In genomic region chr12:111760306-111760908, GRCm38 (mm10) we compare ENCODE assay signal across 8 mouse cellular contexts. TPM values are rescaled to one million over a fixed set of nuclear protein-coding genes. Genes with fewer than 3 reads are reported as not detected.
DNase-seq lines count a peak whose midpoint lies in the region; ATAC-seq and TF ChIP-seq lines count a peak whose summit lies in the region.

No protein-coding gene starts in this region.

- no peaks in the 10 kb centered on the region for H3K27me3 ChIP-seq in cerebellum, adult 2 months (ENCODE audit: control insufficient read depth, insufficient read depth, low read length)
- H3K27me3 ChIP-seq in forebrain, postnatal 0 days (ENCODE audit: insufficient read depth, low read length) = no peaks in the 10 kb centered on the region
- H3K27me3 ChIP-seq in liver, embryonic 14.5 days (ENCODE audit: control insufficient read depth, insufficient read depth, low read length) = no peaks in the 10 kb centered on the region

- H3K4me2 ChIP-seq in forebrain, postnatal 0 days (ENCODE audit: low read depth) = peak overlapping the region; percentile 98
- H3K4me2 ChIP-seq in liver, embryonic 14.5 days (ENCODE audit: low read depth) = peak overlapping the region; percentile 99

- H3K9me3 ChIP-seq in forebrain, postnatal 0 days (ENCODE audit: low read length) = no peaks in the 10 kb centered on the region
- H3K9me3 ChIP-seq in liver, embryonic 14.5 days (ENCODE audit: control insufficient read depth, low read length) = no peaks in the 10 kb centered on the region

- no peak for TF ChIP-seq CTCF in cerebellum, adult 2 months (IDR thresholded peaks at IDR 0.05; ENCODE audit: borderline replicate concordance, insufficient read depth, low read depth, low read length)
- TF ChIP-seq CTCF in forebrain, postnatal 0 days (IDR thresholded peaks at IDR 0.05; ENCODE audit: low read depth) = no peak
- TF ChIP-seq CTCF in liver, embryonic 14.5 days (IDR thresholded peaks at IDR 0.05; ENCODE audit: low read depth) = no peak

- no peak for TF ChIP-seq EP300 in liver, embryonic 14.5 days (IDR thresholded peaks at IDR 0.05; ENCODE audit: low read depth)

- DNase-seq in cerebellum, adult 2 months = no peak
- no peak for DNase-seq in cerebellum, postnatal 14 days
- DNase-seq in 3T3-L1 (ENCODE audit: low read depth, low spot score) = peak; percentile 54
- no peak for DNase-seq in forebrain, postnatal 0 days
- no peak for DNase-seq in liver, embryonic 14.5 days (ENCODE audit: low read depth in 3 of 3, low spot score in 3 of 3)
- no peak for DNase-seq in spleen, postnatal 14 days (ENCODE audit: low spot score in 2 of 2)
- DNase-seq in c-Kit-positive CD71-positive TER-119-positive erythroid progenitor cells, embryonic 14.5 days (ENCODE audit: low spot score) = no peak
- no peak for DNase-seq in kidney, postnatal 25 days

- no peak overlapping the region for H3K27ac ChIP-seq in cerebellum, adult 2 months (ENCODE audit: insufficient read depth, low read length)
- peak overlapping the region; percentile 95; the same call in 1 of the 2 replicates for H3K27ac ChIP-seq in forebrain, postnatal 0 days (ENCODE audit: low read depth, low read length)
- H3K27ac ChIP-seq in liver, embryonic 14.5 days = no peak overlapping the region

- peak overlapping the region; percentile 84 for H3K4me3 ChIP-seq in cerebellum, adult 2 months (replicated peaks; ENCODE audit: insufficient read depth, low read depth, low read length)
- H3K4me3 ChIP-seq in forebrain, postnatal 0 days (ENCODE audit: low read depth, low read length) = peak overlapping the region; percentile 96
- no peak overlapping the region for H3K4me3 ChIP-seq in liver, embryonic 14.5 days (ENCODE audit: insufficient read depth in 1 of 2, low read depth in 2 of 2, low read length in 2 of 2)

- WGBS in cerebellum, adult 2 months = 42% methylated on average over 7 of the region's 7 CpGs
- WGBS in forebrain, postnatal 0 days = 64% methylated on average over 7 of the region's 7 CpGs
- WGBS in liver, embryonic 14.5 days (ENCODE audit: insufficient replicate concordance) = 77% methylated on average over 7 of the region's 7 CpGs

- H3K4me1 ChIP-seq in cerebellum, adult 2 months (ENCODE audit: control insufficient read depth, insufficient read depth, low read length) = peaks cover 43% of the 10 kb centered on the region
- peaks cover 18% of the 10 kb centered on the region for H3K4me1 ChIP-seq in forebrain, postnatal 0 days (ENCODE audit: insufficient read depth)
- peaks cover 10 to 17% of the 10 kb centered on the region in 2 experiments for H3K4me1 ChIP-seq in liver, embryonic 14.5 days (replicated peaks; ENCODE audit: control insufficient read depth in 2 of 2, insufficient read depth in 2 of 2, low read length in 1 of 2)

- peak overlapping the region; percentile 99 for H3K9ac ChIP-seq in forebrain, postnatal 0 days
- no peak overlapping the region; the same call in 1 of the 2 replicates for H3K9ac ChIP-seq in liver, embryonic 14.5 days (replicated peaks)

- TF ChIP-seq POLR2A in cerebellum, adult 2 months (IDR thresholded peaks at IDR 0.05; ENCODE audit: borderline replicate concordance, insufficient read depth, low read length) = no peak

- no peak for ATAC-seq in forebrain, postnatal 0 days
- no peak for ATAC-seq in liver, embryonic 14.5 days (ENCODE audit: insufficient read depth)

- H3K36me3 ChIP-seq in forebrain, postnatal 0 days (ENCODE audit: insufficient read depth) = peaks cover 11% of the 10 kb centered on the region; the same call in 1 of the 2 replicates
- no peaks in the 10 kb centered on the region for H3K36me3 ChIP-seq in liver, embryonic 14.5 days (replicated peaks; ENCODE audit: control insufficient read depth, insufficient read depth, low read depth)

RNA-seq across cellular contexts. Expression of gene Klc1, which starts 1.8 kb away (rescaled TPM):
- polyA plus RNA-seq in cerebellum, adult 2 months (2012; rRNA removed) = 874 and 889 TPM in 2 replicates
- 596 and 608 TPM in 2 replicates for total RNA-seq in forebrain, postnatal 0 days (2014; rRNA removed)
- 592 and 640 TPM in 2 replicates for polyA plus RNA-seq in forebrain, postnatal 0 days (2015; fragmentation: Nextera tagmentation; extraction: Ambion mirVana)
- polyA plus RNA-seq in liver, embryonic 14.5 days (2012; rRNA removed) = 11.3 and 16.3 TPM in 2 replicates
- polyA plus RNA-seq in liver, embryonic 14.5 days (2014; fragmentation: Nextera tagmentation; extraction: Ambion mirVana) = 14.3 and 17.2 TPM in 2 replicates

RNA-seq across cellular contexts. Expression of gene Apopt1, which starts 47.3 kb away (rescaled TPM):
- polyA plus RNA-seq in cerebellum, adult 2 months (2012; rRNA removed) = 46.8 and 49.8 TPM in 2 replicates
- total RNA-seq in forebrain, postnatal 0 days (2014; rRNA removed) = 27.8 and 30.1 TPM in 2 replicates
- 52.7 and 59.8 TPM in 2 replicates for polyA plus RNA-seq in forebrain, postnatal 0 days (2015; fragmentation: Nextera tagmentation; extraction: Ambion mirVana)
- polyA plus RNA-seq in liver, embryonic 14.5 days (2012; rRNA removed) = 7.5 and 13.4 TPM in 2 replicates
- polyA plus RNA-seq in liver, embryonic 14.5 days (2014; fragmentation: Nextera tagmentation; extraction: Ambion mirVana) = 19.3 and 20.0 TPM in 2 replicates

RNA-seq across cellular contexts. Expression of gene Bag5, which starts 47.4 kb away (rescaled TPM):
- polyA plus RNA-seq in cerebellum, adult 2 months (2012; rRNA removed) = 52.7 and 54.4 TPM in 2 replicates
- total RNA-seq in forebrain, postnatal 0 days (2014; rRNA removed) = 50.6 and 54.2 TPM in 2 replicates
- polyA plus RNA-seq in forebrain, postnatal 0 days (2015; fragmentation: Nextera tagmentation; extraction: Ambion mirVana) = 60.7 and 71.2 TPM in 2 replicates
- 5.5 and 9.8 TPM in 2 replicates for polyA plus RNA-seq in liver, embryonic 14.5 days (2012; rRNA removed)
- 15.2 and 15.5 TPM in 2 replicates for polyA plus RNA-seq in liver, embryonic 14.5 days (2014; fragmentation: Nextera tagmentation; extraction: Ambion mirVana)

RNA-seq across cellular contexts. Expression of gene Xrcc3, which starts 53.3 kb away (rescaled TPM):
- 16.7 and 19.2 TPM in 2 replicates for polyA plus RNA-seq in cerebellum, adult 2 months (2012; rRNA removed)
- 2.5 and 7.2 TPM in 2 replicates for total RNA-seq in forebrain, postnatal 0 days (2014; rRNA removed)
- polyA plus RNA-seq in forebrain, postnatal 0 days (2015; fragmentation: Nextera tagmentation; extraction: Ambion mirVana) = 1.8 and 3.5 TPM in 2 replicates
- 11.7 and 15.5 TPM in 2 replicates for polyA plus RNA-seq in liver, embryonic 14.5 days (2012; rRNA removed)
- polyA plus RNA-seq in liver, embryonic 14.5 days (2014; fragmentation: Nextera tagmentation; extraction: Ambion mirVana) = 6.6 and 7.5 TPM in 2 replicates

RNA-seq across cellular contexts. Expression of gene Zfyve21, which starts 53.6 kb away (rescaled TPM):
- 31.6 and 33.4 TPM in 2 replicates for polyA plus RNA-seq in cerebellum, adult 2 months (2012; rRNA removed)
- total RNA-seq in forebrain, postnatal 0 days (2014; rRNA removed) = 21.2 and 24.9 TPM in 2 replicates
- polyA plus RNA-seq in forebrain, postnatal 0 days (2015; fragmentation: Nextera tagmentation; extraction: Ambion mirVana) = 27.3 and 29.5 TPM in 2 replicates
- 35.3 and 38.4 TPM in 2 replicates for polyA plus RNA-seq in liver, embryonic 14.5 days (2012; rRNA removed)
- 52.0 and 54.5 TPM in 2 replicates for polyA plus RNA-seq in liver, embryonic 14.5 days (2014; fragmentation: Nextera tagmentation; extraction: Ambion mirVana)

Comparison
In these comparisons a context has a peak if more than half of its experiments do, and no peak if none do; other contexts are left out.
1. H3K4me3 ChIP-seq: peak in cerebellum, adult 2 months (single experiment) and forebrain, postnatal 0 days (single experiment); none in liver, embryonic 14.5 days (0 of 2).
2. RNA of gene Klc1, which starts 1.8 kb away (polyA plus RNA-seq): 874 to 889 TPM in cerebellum, adult 2 months and 592 to 640 TPM in forebrain, postnatal 0 days; 11.3 to 17.2 TPM in liver, embryonic 14.5 days; every median in the first group is over 10 times any median in the second.